Mouse (Mus musculus): ENCODE results near the gene Def6.
A peak's percentile ranks its signal among the peaks of the same experiment; 100 is the strongest.

Def6 gene

DNA sequence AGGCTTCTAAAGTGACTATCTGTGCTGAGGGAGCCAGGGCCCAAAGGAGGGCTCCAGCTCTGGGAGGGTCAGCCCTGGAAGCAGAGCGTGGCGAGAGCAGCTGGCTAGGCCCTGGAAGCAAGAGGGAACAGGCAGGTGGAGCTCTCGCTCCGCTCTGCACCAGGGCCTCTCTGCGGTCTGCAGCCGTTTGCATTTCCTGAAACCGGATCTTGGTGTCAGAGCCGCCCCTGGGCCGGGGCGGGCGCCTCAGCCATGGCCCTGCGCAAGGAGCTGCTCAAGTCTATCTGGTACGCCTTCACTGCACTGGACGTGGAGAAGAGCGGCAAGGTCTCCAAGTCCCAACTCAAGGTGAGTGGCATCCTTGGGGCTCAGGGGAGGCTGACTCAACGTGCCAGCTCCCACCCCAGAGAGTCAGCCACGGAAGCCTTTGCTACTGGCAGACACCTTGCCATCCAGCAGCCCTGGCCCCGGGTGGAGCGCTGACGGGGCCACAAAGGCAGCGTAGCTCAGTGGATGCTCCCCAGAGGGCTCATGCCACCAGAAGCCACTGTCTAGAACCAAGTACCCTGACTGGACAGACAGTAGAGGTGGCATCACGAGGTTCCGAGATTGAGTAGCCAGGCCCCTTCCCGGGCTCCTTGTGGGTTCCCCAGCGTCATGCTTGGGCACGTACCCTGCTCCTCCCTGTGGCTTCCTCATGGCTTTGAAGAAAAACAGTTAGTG lies at the start of gene Def6:
Def6 (plus strand) TSS at position 188 of the 723 bp plus-strand sequence.
- peak; percentile 79 for DNase-seq (ENCODE audit: low read depth)

DNA sequence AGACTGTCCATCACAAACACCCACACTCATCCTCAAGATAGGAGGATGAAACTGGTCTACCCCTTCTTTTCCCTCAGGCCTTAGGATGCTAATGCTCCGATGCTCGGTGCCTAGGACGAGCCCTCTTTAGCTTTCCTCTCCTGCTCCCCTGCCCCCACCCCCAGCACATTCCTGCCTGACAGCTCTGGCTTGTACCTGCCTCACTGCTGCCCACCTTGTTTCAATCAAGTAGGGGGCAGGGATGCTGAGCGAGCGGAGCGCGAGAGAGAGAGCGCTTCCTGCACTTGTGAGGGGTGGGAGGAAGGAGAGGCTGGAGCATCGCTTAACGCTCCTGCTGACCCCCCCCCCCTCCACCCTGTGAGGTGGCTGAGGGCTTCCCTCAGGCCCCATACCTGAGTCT lies 47.2 kb upstream of the Def6 start:
- no peak for DNase-seq (ENCODE audit: low read depth)

DNA sequence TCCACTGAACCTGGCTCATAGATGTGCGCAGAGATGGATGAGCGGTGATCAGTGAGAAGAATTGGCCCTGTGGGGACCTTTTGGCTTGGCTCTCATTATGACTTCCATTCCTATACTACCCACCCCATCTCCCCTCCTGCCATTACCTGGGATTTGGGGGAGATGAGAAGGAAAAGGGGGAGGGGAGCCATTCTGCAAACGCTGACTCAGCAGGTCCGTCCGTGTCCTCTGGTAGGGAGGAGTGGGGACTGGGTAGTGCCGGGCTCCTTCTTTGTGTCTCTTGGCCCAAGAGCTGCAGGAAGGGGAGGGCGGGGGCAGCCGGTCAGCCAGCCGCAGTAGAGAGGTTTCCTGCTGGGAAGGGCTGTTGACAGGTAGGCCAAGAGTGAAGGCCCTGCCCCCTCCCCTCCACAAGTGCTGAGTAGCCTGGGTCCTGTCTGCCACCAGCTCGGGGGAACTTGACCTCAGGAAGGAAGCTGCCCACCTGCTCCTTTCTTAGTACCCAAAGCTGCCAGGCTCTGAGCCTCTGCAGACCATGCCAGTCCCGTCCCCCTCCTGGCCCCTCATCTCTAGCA lies 46.2 kb upstream of the Def6 start:
- no peak for DNase-seq (ENCODE audit: low read depth)

DNA sequence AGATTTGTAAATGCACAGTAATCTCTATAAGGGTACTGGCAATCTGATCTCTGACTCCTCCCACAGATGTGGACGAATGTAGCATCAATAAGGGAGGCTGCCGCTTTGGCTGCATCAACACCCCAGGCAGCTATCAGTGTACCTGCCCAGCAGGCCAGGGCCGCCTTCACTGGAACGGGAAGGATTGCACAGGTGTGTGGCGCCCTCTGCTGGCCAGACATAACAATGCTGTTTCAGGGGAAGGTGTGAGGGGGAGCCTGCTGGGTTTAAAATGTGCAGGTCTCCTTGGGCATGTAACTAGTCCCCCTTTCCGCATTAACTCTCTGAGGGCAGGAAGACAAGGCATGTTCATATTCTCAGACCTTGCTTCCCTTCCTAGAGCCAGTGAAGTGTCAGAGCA lies 43.9 kb upstream of the Def6 start:
- DNase-seq (ENCODE audit: low read depth): peak; percentile 86

DNA sequence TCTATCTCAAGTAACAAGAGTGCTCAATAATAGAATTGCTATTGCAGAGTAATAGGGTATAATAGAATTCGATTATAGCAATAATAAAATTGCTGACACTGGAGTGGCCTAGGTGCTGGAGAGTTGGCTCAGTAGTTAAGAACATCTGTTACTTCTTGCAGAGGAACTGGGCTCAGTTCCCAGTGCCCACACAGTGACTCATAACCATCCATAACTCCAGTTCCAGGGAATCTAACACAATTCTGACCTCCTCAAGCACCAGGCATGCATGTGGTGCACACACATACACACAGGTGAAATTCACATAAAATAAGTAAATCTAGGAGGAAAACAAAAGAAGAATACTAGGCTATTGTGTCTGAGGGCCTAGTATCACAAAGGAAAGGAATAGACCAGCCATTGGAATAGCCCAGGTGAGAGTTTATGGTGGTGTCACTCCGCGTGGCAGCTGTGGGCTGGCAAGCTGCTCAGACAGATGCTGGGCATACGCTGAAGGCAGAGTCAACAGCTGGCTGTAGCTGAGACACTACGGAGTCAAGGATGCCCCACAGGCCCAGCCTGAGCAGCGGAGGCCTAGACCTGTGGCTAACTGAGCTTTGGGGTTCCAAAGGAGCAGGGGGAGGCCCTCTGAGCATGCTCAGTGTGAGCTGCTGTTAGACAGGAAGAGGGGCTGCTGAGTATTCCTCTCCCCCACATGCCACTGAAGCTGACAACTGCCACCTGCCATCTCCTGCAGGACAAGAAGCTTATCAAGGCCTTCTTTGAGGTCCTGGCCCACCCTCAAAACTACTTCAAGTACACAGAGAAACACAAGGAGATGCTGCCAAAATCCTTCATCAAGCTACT lies 36.9 kb upstream of the Def6 start:
- DNase-seq (ENCODE audit: low read depth): peak; percentile 93

DNA sequence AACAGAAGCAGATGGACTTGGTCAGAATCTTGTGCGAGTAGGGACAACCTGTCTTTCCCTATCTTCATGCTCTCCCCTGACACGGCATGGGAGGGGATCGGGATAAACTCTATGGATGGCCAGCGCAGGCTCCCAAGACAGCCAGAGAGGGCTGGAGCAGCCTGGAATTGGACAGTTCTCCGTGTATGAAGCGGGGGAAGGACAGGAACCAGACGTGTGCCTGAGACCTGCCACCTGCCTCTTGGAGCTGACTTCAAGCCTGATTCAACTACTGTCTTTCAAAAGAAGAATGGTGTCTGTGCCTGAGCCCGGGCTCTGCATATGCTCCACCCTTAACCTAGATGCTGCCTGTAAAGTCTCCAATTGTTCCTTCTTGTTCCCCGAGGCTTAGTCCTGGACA lies 34.9 kb upstream of the Def6 start:
- no peak for DNase-seq (ENCODE audit: low read depth)

DNA sequence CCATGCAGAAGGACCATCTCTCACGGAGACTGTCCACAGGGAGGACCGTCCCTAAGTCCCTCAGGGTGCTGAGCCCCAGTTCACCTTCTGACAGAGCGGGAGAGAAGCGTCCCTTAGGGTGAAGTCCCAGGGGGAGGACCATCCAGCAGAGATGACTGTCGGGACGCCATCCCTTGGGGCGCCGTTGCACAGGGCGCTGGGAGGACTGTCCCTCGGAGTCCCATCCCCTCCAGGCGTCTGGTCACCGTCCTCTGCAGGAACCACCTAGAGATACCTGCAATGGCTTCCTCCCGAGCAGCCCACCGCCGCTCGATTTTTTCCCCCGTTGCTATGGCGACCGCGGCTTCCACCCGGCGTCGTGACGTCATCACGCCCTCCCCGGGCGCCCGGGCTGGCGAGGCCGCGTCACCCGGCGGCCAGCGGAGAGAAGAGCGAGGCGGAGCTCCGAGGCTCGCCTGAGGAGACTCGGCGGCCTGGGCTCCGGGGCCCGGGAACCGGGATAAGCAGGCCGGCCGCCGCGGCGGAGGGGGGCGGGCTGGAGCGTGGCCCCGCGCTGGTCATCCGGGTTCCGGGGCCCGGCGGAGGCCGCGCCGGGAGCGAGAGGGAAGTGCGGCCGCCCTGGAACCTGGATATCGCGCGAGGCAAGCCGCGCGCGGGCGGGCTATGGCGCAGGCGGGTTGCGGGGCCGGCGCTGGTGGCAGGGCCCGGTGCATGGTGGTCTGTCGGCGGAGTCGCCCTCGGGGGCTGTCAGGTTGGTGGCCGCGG lies 30.6 kb upstream of the Def6 start, which contains the start of gene Zfp523:
Zfp523 (plus strand) TSS at position 355 of the 765 bp plus-strand sequence.
- DNase-seq (ENCODE audit: low read depth): peak; percentile 96

DNA sequence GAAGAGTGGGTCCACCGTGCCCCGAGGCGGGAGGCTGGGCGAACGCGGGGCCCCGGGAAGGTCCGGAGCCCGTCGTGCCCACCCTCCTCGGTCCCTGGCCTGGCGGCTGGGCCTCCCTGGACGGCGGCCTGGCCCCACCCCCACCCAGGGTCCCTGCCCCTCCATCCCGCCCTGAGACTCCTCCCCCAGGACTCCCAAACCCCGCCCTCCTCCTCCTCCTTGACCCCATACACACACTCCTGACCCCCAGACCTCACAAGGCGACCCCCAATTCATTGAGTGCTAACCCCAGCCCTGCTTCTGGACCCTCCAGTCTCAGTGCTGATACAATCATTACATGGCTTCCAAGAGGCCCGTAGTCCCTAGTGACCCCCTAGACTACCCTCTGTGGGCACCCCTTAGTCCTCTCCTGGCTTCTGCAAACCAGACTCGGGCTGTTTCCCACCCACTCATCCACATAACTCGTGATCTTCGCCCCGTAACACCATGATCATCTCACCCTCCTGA lies 30.0 kb upstream of the Def6 start:
- peak; percentile 83 for DNase-seq (ENCODE audit: low read depth)

DNA sequence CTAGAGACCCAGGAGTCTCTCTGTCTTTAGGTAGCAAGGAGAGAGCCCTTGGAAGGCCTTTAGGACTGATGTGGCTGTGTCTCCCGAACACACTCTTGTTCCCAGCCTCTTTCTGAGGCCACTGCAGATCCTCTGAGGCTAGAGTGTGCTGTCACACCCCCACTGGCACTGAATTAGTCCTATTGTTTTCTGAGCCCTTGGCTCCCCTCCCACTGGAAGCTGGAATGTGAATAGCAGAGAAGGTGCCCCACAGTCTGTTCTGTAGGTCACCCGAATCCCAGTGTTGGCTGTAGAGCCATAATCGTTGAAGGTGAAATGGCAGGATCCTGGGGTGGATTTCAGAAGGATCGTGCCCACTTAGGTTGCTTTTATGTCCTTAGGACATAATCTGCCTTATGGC lies 27.2 kb upstream of the Def6 start:
- DNase-seq (ENCODE audit: low read depth): no peak

DNA sequence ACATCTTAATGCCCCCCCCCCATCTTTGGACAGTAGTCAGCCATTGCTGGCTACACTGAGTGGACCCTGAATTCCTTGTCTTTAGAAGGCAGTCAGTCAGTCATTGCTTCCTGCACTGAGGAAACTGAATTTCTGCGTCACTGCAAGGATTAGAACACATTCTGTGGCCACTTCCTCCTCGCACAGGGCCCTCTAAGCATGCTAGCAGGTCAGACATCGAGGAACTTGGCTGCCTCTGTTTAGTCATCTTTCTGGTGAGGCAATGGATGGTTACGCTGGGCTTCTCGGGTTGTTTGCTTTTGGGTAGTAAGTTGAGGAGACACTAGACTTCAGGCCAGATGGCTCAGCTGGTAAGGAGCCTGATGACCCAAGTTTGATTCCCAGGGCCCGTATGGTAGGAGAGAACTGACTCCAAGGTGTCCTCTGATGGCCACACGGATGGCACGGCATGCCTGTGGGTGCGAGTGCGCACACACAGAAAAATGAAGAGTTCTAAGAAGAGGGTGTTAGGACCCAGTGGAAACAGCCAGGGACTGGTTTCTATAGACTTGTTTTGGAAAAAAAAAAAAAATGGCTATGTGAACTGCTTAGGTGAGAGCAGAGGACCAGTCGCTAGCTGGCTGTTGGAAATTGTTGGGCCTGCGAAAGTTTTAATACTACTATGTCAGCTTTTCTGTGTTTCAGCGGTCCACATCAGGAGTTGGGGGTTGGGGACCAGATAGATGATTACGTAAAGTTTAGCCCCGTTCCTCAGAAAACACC lies 26.6 kb upstream of the Def6 start:
- DNase-seq (ENCODE audit: low read depth): no peak

DNA sequence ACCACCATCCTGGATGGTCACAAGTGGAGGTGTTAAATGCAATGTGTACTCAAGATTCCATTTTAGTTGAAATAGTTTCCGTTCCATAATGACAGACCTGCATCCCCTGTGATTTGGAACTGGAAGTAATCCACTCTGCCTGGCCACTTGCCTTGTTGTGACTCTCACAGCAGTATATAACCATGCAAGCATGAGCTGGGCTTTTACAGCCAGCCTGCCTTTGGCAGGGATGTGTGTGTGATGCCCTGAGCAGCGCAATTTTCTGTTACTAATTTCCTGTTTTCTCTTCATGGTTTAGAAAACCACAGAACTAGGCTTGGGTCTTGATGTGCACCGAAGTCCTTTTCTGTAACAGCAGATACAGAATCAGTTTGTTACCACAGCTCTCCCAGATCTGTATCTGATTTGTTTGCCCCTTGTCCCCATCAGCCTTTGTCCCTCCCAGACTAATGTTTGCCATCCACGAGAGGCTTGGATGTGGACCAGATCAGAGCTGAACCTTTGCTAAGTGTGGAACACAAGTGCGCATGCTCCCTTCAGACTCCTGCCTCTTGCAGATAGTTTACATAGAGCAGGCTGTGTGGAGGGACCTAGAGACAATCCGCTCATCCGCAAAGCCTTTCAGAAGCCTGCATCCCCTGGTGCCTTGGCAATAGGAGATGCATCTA lies 22.5 kb upstream of the Def6 start:
- peak; percentile 26 for DNase-seq (ENCODE audit: low read depth)

DNA sequence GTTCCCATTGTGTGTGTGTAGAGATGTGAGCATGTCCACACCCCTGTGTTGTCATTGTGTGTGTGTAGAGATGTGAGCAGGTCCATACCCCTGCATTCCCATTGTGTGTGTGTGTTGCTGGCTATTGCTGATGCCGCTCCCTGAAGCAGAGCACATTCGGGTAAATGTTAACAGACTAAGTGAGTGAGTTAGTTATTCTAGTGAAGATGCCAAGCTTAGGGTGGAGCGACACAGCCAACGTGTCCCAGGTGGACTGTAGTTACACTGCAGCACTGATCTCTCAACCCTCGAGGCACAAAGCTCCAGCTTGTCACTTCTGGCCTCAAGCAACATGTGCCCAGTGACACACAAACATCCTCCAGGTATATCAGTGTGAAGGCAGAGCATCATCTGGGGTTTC lies 19.3 kb upstream of the Def6 start:
- no peak for DNase-seq (ENCODE audit: low read depth)

DNA sequence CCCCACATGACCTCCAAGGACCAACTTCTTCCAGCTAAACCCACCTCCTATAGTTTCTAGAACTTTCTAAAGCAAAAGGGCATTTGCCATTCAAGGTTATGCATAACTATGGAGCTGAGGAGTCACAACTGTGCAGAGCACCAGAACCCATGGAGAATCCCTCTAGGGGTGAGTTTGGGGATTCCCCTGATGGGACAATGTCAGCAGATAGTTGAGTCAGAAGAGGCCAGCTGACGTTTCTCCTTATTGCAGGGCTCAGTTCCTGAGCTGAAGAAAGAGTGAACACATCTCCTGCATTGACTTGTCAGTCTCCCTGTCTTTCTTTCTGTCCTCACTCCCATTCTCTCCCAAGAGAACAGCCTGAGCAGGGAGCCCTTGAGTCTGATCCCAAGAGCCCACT lies 14.8 kb upstream of the Def6 start:
- DNase-seq (ENCODE audit: low read depth): peak; percentile 18

DNA sequence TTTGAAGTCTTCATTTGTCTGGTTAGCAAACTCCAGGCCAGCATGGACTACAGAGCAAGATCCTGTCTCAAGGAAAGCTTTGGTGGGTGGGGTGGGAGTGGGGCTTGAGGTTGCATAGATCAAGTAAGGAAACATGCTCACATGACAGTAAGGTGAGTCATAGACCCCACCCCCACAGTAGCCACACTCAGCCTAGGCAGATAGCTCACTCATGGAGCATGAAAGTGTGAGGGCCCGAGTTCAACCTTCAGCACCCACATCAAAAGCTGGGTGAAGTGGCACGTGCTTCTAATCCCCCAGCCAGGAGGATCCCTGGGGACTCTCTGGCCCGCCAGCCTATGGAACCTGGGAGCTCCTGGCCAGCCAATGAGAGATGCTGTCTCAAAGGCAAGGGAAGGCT lies 14.0 kb upstream of the Def6 start:
- peak; percentile 59 for DNase-seq (ENCODE audit: low read depth)

DNA sequence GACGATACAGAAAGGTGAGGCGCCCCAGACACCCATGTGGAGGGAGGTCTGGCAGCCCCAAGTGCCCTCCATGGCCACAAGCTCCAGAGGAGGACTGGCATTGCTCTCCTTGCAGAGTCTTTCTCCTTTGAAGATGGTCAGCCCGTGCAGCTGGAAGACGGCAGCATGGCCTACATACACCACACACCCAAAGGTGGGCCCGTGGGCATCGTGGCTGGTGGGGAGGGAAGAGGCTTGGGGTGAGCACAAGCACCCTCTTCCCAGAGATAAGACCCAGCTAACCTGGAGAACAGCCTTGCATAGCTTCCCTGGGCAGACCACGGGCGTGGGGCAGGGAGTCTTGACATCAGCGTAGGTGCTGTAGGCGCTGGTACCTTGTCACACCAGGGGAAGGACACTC lies 12.5 kb upstream of the Def6 start:
- no peak for DNase-seq (ENCODE audit: low read depth)

DNA sequence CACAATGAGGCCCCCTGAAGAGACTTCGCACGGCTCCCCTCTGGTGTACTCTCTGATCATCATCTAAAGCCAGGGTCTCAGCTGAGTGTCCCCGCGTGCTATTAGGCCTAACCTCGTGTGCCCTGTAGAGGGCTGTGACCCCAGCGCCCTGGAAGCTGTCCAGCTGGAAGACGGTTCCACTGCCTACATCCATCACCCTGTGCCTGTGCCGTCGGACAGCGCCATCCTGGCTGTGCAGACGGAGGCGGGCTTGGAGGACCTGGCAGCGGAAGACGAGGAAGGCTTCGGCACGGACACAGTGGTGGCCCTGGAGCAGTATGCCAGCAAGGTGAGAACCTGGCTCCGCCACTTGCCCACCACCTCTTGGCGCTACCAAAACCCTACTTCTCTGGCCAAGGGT lies 9.9 kb upstream of the Def6 start:
- DNase-seq (ENCODE audit: low read depth): no peak

DNA sequence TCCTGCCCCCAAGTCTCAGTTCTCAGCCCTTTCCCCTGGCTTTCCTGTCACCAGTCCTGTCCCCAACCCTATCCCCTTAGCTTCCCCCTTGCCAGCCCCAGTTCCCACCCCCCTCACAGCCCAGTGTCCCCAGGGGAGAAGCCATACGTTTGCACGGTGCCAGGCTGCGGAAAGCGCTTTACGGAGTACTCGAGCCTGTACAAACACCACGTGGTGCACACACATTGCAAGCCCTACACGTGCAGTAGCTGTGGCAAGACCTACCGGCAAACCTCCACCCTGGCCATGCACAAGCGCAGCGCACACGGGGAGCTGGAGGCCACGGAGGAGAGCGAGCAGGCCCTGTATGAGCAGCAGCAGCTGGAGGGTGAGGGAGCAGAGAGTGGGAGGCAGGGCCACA lies 5.6 kb upstream of the Def6 start:
- DNase-seq (ENCODE audit: low read depth): no peak

DNA sequence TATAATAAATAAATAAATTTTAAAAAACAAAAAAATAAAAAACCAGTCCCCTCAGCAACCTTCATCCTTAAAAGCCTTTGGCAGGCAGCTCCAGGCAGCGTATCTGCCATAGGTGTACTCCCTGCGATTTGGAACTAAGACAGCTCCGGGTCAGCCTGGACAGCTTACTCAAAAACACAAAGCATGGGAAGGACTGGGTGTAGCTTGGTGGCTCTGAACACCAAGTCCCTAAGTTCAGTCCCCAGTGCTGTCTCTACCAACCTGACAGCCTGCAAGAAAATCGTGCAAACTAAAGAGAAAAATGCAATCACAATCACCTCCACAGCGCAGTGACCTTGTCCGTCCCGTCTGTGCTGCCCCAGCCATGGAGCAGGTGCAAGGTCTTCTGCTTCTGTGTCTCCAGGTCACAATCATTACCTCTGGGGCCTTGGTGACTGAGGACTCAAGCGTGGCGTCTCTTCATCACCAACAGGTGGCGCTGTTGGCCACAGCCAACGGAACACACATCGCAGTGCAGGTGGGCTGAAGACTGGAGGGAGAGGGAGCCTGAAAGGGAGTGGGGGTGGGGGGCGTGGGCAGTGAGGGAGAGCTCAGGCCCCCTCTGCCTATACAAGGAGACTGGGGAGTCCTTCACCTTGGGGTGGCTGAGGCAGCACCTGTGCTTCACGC lies 3.4 kb upstream of the Def6 start:
- peak; percentile 70 for DNase-seq (ENCODE audit: low read depth)

DNA sequence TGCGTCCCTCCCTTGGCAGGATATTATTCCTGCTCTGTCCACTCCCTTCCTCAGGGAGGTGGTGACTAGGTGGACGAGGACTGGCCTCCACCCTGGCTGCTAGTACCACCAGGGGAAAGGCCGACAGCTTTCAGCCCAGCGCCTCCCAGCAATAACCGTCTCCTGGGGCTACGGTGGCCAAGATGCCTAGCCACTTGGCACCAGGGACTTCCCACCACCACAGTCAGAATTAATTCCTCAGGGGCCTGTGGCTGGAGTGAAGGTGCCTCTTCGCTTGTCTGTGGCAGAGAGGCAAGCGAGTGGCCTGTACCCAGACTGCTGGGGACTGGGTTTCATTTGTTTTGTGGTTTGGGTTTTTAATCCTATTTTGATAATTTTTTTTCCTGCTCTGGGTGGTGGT lies 2.1 kb upstream of the Def6 start:
- DNase-seq (ENCODE audit: low read depth): no peak

DNA sequence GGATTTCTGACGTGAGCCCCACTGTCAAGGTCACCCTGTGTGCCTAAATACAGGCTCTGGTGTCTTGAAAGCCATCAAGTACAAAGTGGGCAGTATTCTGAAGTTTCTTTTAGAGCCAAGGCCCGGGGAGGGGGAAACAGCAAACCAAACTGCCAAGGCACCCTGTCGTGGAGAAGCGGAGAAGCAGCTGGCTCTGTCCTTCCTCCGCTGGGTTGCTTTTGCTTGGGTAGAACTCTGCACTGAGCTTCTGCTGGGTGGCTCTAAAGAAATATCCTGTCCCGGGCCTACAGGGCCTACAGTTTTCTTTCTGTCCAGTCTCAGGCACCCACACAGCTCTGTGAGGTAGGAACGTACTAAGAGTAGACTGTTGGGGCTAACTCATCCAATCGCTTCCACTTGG lies 486 bp upstream of the Def6 start:
- no peak for DNase-seq (ENCODE audit: low read depth)

DNA sequence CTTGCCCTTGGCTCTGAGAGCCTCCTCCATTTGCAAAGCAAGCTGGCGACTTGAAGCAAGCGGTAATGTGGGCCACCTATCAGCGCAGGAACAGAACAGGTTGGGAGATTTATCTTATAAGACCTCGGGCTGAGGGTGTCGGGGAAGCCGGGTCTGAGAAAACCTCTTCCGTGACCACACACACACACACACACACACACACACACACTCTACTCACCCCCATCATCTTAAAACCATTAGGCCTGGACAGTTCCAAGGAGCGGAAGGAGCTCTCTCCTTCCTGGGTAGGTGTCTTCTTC lies 685 bp downstream of the Def6 start:
- no peak for DNase-seq (ENCODE audit: low read depth)
